Mouse (Mus musculus) erythroblast, embryonic 14.5 days (primary cell): ENCODE results near the gene Chd3. TPM values are rescaled to one million over a fixed set of nuclear protein-coding genes. Genes with fewer than 3 reads are reported as not detected.
"Not testable (repeated sequence)": the region's sequence is repeated elsewhere in the genome, so short reads cannot be mapped to it uniquely, and the experiment has no call there.

Experiments
- H3K27me3 ChIP-seq: 2 replicates; pipeline ENCODE4 v1.6.1; 2012; ENCODE audit warnings: inconsistent platforms; ENCODE audit not compliant: control insufficient read depth
- H3K36me3 ChIP-seq: 2 replicates; pipeline ENCODE4 v1.6.1; 2012; ENCODE audit warnings: mild to moderate bottlenecking, inconsistent platforms; ENCODE audit not compliant: control insufficient read depth
- H3K4me1 ChIP-seq: 2 replicates; pipeline ENCODE4 v1.6.1; 2012; ENCODE audit warnings: inconsistent platforms; ENCODE audit not compliant: control insufficient read depth
- H3K4me3 ChIP-seq: replicated peaks from 2 replicates; pipeline ENCODE3; 2012; ENCODE audit warnings: moderate library complexity, mild to moderate bottlenecking, inconsistent platforms
- H3K9me3 ChIP-seq: 2 replicates; pipeline ENCODE4 v1.6.1; 2012; ENCODE audit warnings: low read length, inconsistent platforms, mixed read lengths; ENCODE audit not compliant: control insufficient read depth
- GATA1 ChIP-seq: IDR thresholded peaks from 2 replicates; pipeline ENCODE4 v1.6.1; 2012; ENCODE audit warnings: low read length, inconsistent platforms, mixed read lengths
- TAL1 ChIP-seq: IDR thresholded peaks from 3 replicates; pipeline ENCODE4 v1.6.1; 2012; ENCODE audit warnings: low read length, inconsistent platforms, mixed read lengths
- polyA plus RNA-seq: library from polyadenylated mRNA; stranded (reverse); fragments of >175 nt; gene quantifications from 2 replicates; pipeline ENCODE4 v1.2.3, GENCODE M21; 2012

Chd3 gene
- polyA plus RNA-seq, 1 experiment = 1.8 TPM

- peaks cover 10% of the 10 kb centered on the region for H3K9me3 ChIP-seq
- peaks cover 25% of the 10 kb centered on the region for H3K27me3 ChIP-seq
- TF ChIP-seq TAL1 = no peak
- no peak for TF ChIP-seq GATA1
- H3K4me3 ChIP-seq = no peak overlapping the region
- H3K36me3 ChIP-seq = peaks cover 51% of the 10 kb centered on the region
- peaks cover 40% of the 10 kb centered on the region for H3K4me1 ChIP-seq
Measured at GRCm38 (mm10) chr11:69400083-69400850, 31.1 kb upstream of the Chd3 start.

GRCm38 (mm10) chr11:69399201-69400082 lies 30.2 kb upstream of the Chd3 start:
- Histone ChIP-seq H3K4me3 (no peak overlapping the region), H3K9me3 (peaks cover 10% of the 10 kb centered on the region), H3K4me1 (peaks cover 44% of the 10 kb centered on the region), H3K27me3 (peaks cover 25% of the 10 kb centered on the region), H3K36me3 (peaks cover 42% of the 10 kb centered on the region)
- TF ChIP-seq TAL1 (no peak), GATA1 (no peak)

- Histone ChIP-seq H3K9me3 (peaks cover 10% of the 10 kb centered on the region), H3K36me3 (peaks cover 35% of the 10 kb centered on the region), H3K27me3 (peaks cover 25% of the 10 kb centered on the region), H3K4me3 (no peak overlapping the region), H3K4me1 (peaks cover 50% of the 10 kb centered on the region)
- TF ChIP-seq GATA1 = no peak
- no peak for TF ChIP-seq TAL1
Measured at GRCm38 (mm10) chr11:69398486-69399200, 29.4 kb upstream of the Chd3 start.

- TF ChIP-seq GATA1 (no peak), TAL1 (no peak)
- Histone ChIP-seq H3K27me3 (peaks cover 25% of the 10 kb centered on the region), H3K9me3 (peaks cover 10% of the 10 kb centered on the region), H3K4me1 (peaks cover 50% of the 10 kb centered on the region), H3K4me3 (peak within 1 kb of the TSS; percentile 84), H3K36me3 (peaks cover 30% of the 10 kb centered on the region)
Measured at GRCm38 (mm10) chr11:69398059-69398458, 28.9 kb upstream of the Chd3 start, which contains the start of gene Tmem88. TSS of gene Tmem88 (minus strand) at chr11:69398234.

GRCm38 (mm10) chr11:69397581-69398057 lies 28.4 kb upstream of the Chd3 start:
- H3K9me3 ChIP-seq = peaks cover 10% of the 10 kb centered on the region
- TF ChIP-seq GATA1 (no peak), TAL1 (no peak)
- peak overlapping the region; percentile 17 for H3K4me3 ChIP-seq
- H3K4me1 ChIP-seq = peaks cover 50% of the 10 kb centered on the region
- H3K27me3 ChIP-seq = peaks cover 25% of the 10 kb centered on the region
- H3K36me3 ChIP-seq = peaks cover 30% of the 10 kb centered on the region

- H3K27me3 ChIP-seq = peaks cover 25% of the 10 kb centered on the region
- H3K4me3 ChIP-seq = peak overlapping the region; percentile 84
- peaks cover 28% of the 10 kb centered on the region for H3K36me3 ChIP-seq
- H3K9me3 ChIP-seq = peaks cover 10% of the 10 kb centered on the region
- TF ChIP-seq GATA1 = no peak
- TF ChIP-seq TAL1 = no peak
- H3K4me1 ChIP-seq = peaks cover 48% of the 10 kb centered on the region
Measured at GRCm38 (mm10) chr11:69396772-69397171, 27.6 kb upstream of the Chd3 start.

- Histone ChIP-seq H3K36me3 (peaks cover 21% of the 10 kb centered on the region), H3K27me3 (peaks cover 25% of the 10 kb centered on the region), H3K9me3 (peaks cover 10% of the 10 kb centered on the region), H3K4me1 (peaks cover 39% of the 10 kb centered on the region), H3K4me3 (peak overlapping the region; percentile 84)
- TF ChIP-seq TAL1 = no peak
- TF ChIP-seq GATA1 = no peak
Measured at GRCm38 (mm10) chr11:69395634-69396373, 26.6 kb upstream of the Chd3 start.

GRCm38 (mm10) chr11:69395235-69395633 lies 26.0 kb upstream of the Chd3 start, which contains the start of the genes Naa38 and Cyb5d1:
TSS of gene Naa38 (plus strand) at chr11:69395487.
TSS of gene Cyb5d1 (minus strand) at chr11:69395631.
- not testable (repeated sequence) for H3K9me3 ChIP-seq
- H3K27me3 ChIP-seq = peaks cover 25% of the 10 kb centered on the region
- peaks cover 15% of the 10 kb centered on the region for H3K36me3 ChIP-seq
- H3K4me1 ChIP-seq = peaks cover 40% of the 10 kb centered on the region
- H3K4me3 ChIP-seq = peak within 1 kb of the TSS; percentile 84

GRCm38 (mm10) chr11:69394591-69395167 lies 25.5 kb upstream of the Chd3 start:
- H3K36me3 ChIP-seq, H3K9me3 ChIP-seq: not testable (repeated sequence)
- Histone ChIP-seq H3K4me1 (peaks cover 41% of the 10 kb centered on the region), H3K27me3 (peaks cover 20% of the 10 kb centered on the region), H3K4me3 (peak overlapping the region; percentile 84)
